Mouse (Mus musculus) ES-Bruce4 (cell line): Measurements from ENCODE around the gene Pld5. TPM values are rescaled to one million over a fixed set of nuclear protein-coding genes. Genes with fewer than 3 reads are reported as not detected.

Experiments
- H3K27ac ChIP-seq: 2 replicates; pipeline ENCODE4 v1.5.1; 2012; ENCODE audit warnings: low read length, inconsistent platforms; ENCODE audit not compliant: insufficient read depth
- H3K27me3 ChIP-seq: 2 replicates; pipeline ENCODE4 v1.6.1; 2012; ENCODE audit warnings: mild to moderate bottlenecking, low read length, inconsistent platforms; ENCODE audit not compliant: control insufficient read depth, poor library complexity, insufficient read depth, severe bottlenecking
- H3K36me3 ChIP-seq: 2 replicates; pipeline ENCODE4 v1.6.1; 2012; ENCODE audit warnings: inconsistent platforms, mild to moderate bottlenecking, low read length, moderate library complexity; ENCODE audit not compliant: control insufficient read depth, poor library complexity, insufficient read depth, severe bottlenecking
- H3K4me1 ChIP-seq: one replicate; pipeline ENCODE4 v1.8.1; 2011; ENCODE audit warnings: low read length; ENCODE audit not compliant: control insufficient read depth, insufficient read depth
- H3K4me3 ChIP-seq: 2 replicates; pipeline ENCODE4 v1.5.1; 2011; ENCODE audit warnings: low read depth, mild to moderate bottlenecking, low read length
- H3K9ac ChIP-seq: 2 replicates; pipeline ENCODE4 v1.6.1; 2012; ENCODE audit warnings: low read depth, mild to moderate bottlenecking, inconsistent platforms; ENCODE audit not compliant: poor library complexity, severe bottlenecking
- H3K9me3 ChIP-seq: replicated peaks from 2 replicates; pipeline ENCODE4 v1.6.1; 2012; ENCODE audit warnings: mild to moderate bottlenecking, low read length, inconsistent platforms; ENCODE audit not compliant: control insufficient read depth, poor library complexity, insufficient read depth, severe bottlenecking
- CTCF ChIP-seq: IDR thresholded peaks from one replicate; pipeline ENCODE4 v1.8.1; 2011; ENCODE audit warnings: low read depth, low read length
- EP300 ChIP-seq: IDR thresholded peaks from 2 replicates; pipeline ENCODE4 v1.6.1; 2011; ENCODE audit warnings: low read depth, low read length; ENCODE audit not compliant: insufficient read depth
- POLR2A ChIP-seq: IDR thresholded peaks from one replicate; pipeline ENCODE4 v1.8.1; 2011; ENCODE audit warnings: low read length; ENCODE audit not compliant: insufficient read depth
- polyA plus RNA-seq: library from polyadenylated mRNA; stranded (reverse); fragments of >200 nt; gene quantifications from 2 replicates; pipeline ENCODE4 v1.2.4, GENCODE M21; 2011; ENCODE audit warnings: low read depth; ENCODE audit not compliant: missing spikeins, insufficient read depth, insufficient read length

Pld5 gene
- polyA plus RNA-seq, 1 experiment: 0.36 TPM

- H3K36me3 ChIP-seq: no peaks in the 10 kb centered on the region
- TF ChIP-seq CTCF (no peak), EP300 (no peak), POLR2A (no peak)
- no peak overlapping the region for H3K4me3 ChIP-seq
- H3K9ac ChIP-seq: no peak overlapping the region
- H3K4me1 ChIP-seq: no peaks in the 10 kb centered on the region
- H3K9me3 ChIP-seq: no peaks in the 10 kb centered on the region
- no peak overlapping the region for H3K27ac ChIP-seq
- H3K27me3 ChIP-seq: no peaks in the 10 kb centered on the region
Observed at GRCm38 (mm10) chr1:176194727-176195126, 80.4 kb downstream of the Pld5 start.

- no peak overlapping the region for H3K27ac ChIP-seq
- no peaks in the 10 kb centered on the region for H3K9me3 ChIP-seq
- no peak overlapping the region for H3K4me3 ChIP-seq
- no peak for TF ChIP-seq CTCF
- H3K27me3 ChIP-seq: no peaks in the 10 kb centered on the region
- H3K9ac ChIP-seq: no peak overlapping the region
- no peaks in the 10 kb centered on the region for H3K36me3 ChIP-seq
- H3K4me1 ChIP-seq: no peaks in the 10 kb centered on the region
Observed at GRCm38 (mm10) chr1:176183991-176184390, 91.1 kb downstream of the Pld5 start.

GRCm38 (mm10) chr1:176174971-176175370, 100.1 kb downstream of the Pld5 start:
- TF ChIP-seq EP300 (no peak), POLR2A (no peak), CTCF (no peak)
- Histone ChIP-seq H3K9me3 (no peaks in the 10 kb centered on the region), H3K9ac (no peak overlapping the region), H3K4me3 (no peak overlapping the region), H3K4me1 (no peaks in the 10 kb centered on the region), H3K36me3 (no peaks in the 10 kb centered on the region), H3K27me3 (no peaks in the 10 kb centered on the region), H3K27ac (no peak overlapping the region)

GRCm38 (mm10) chr1:176167784-176168183, 107.3 kb downstream of the Pld5 start:
- Histone ChIP-seq H3K27me3 (no peaks in the 10 kb centered on the region), H3K4me1 (no peaks in the 10 kb centered on the region), H3K9me3 (no peaks in the 10 kb centered on the region), H3K36me3 (no peaks in the 10 kb centered on the region), H3K4me3 (no peak overlapping the region), H3K27ac (no peak overlapping the region), H3K9ac (no peak overlapping the region)
- no peak for TF ChIP-seq POLR2A
- no peak for TF ChIP-seq CTCF
- no peak for TF ChIP-seq EP300

- H3K9me3 ChIP-seq: no peaks in the 10 kb centered on the region
- no peak overlapping the region for H3K4me3 ChIP-seq
- no peaks in the 10 kb centered on the region for H3K36me3 ChIP-seq
- no peak overlapping the region for H3K27ac ChIP-seq
- no peak overlapping the region for H3K9ac ChIP-seq
- no peaks in the 10 kb centered on the region for H3K27me3 ChIP-seq
- TF ChIP-seq EP300 (no peak), POLR2A (no peak), CTCF (no peak)
- no peaks in the 10 kb centered on the region for H3K4me1 ChIP-seq
Observed at GRCm38 (mm10) chr1:176167114-176167513, 108.0 kb downstream of the Pld5 start.

DNA sequence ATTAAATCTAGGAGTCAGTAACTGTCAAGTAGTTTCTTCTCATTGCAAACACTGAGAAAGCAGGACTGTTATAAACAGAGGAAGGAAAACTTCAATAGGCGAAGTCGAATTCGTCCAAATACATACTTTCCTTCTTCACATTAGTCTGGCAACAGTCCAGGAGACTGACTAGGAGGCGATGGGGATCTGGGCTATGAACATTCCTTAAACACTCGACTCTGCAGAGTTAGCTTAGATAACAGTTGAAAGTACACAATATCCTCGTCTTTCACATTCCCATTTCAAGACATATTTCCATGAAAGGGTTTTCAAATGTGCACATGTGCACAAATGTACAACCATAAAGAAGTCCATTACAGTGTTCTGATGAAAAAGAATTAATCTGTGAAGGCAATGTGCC, 129.8 kb downstream of the Pld5 start:
- no peaks in the 10 kb centered on the region for H3K27me3 ChIP-seq
- H3K4me3 ChIP-seq: no peak overlapping the region
- no peak overlapping the region for H3K9ac ChIP-seq
- no peaks in the 10 kb centered on the region for H3K36me3 ChIP-seq
- no peaks in the 10 kb centered on the region for H3K4me1 ChIP-seq
- H3K27ac ChIP-seq: no peak overlapping the region
- H3K9me3 ChIP-seq: peaks cover 5% of the 10 kb centered on the region; the same call in 1 of the 2 replicates
- TF ChIP-seq EP300 (no peak), POLR2A (no peak), CTCF (no peak)
